Mouse (Mus musculus): ENCODE measurements around the gene Zfp873. TPM values are rescaled to one million over a fixed set of nuclear protein-coding genes. Genes with fewer than 3 reads are reported as not detected.
"Not testable (repeated sequence)": the region's sequence is repeated elsewhere in the genome, so short reads cannot be mapped to it uniquely, and the experiment has no call there.

Gene Zfp873
- polyA plus RNA-seq (2014; fragmentation: Nextera tagmentation; extraction: Ambion mirVana), result 16.7 and 17.1 TPM in 2 replicates

- WGBS, result 9% methylated on average over 35 of the region's 35 CpGs
- peak within 1 kb of the TSS; percentile 57 for H3K4me3 ChIP-seq (ENCODE audit: low read depth, low read length)
- H3K9ac ChIP-seq (ENCODE audit: low read length), result peak within 1 kb of the TSS; percentile 90
- DNase-seq (ENCODE audit: low spot score) (peak; percentile 93), ATAC-seq (replicated peaks; ENCODE audit: low FRiP score) (peak; percentile 100)
- H3K9me3 ChIP-seq (ENCODE audit: control insufficient read depth, low read length), result peaks cover 29% of the 10 kb centered on the region
- H3K4me1 ChIP-seq (replicated peaks; ENCODE audit: control insufficient read depth, insufficient read depth, low read length), result no peaks in the 10 kb centered on the region
- H3K36me3 ChIP-seq (ENCODE audit: control insufficient read depth, insufficient read depth, low read length), result peaks cover 4% of the 10 kb centered on the region; the same call in 1 of the 2 replicates
- no peaks in the 10 kb centered on the region for H3K27me3 ChIP-seq (ENCODE audit: control insufficient read depth, insufficient read depth, low read length)
- peak within 1 kb of the TSS; percentile 90 for H3K27ac ChIP-seq (ENCODE audit: low read depth, low read length)
- peak within 1 kb of the TSS; percentile 46 for H3K4me2 ChIP-seq (ENCODE audit: low read depth, low read length, severe bottlenecking)
These were observed at the start of gene Zfp873 for GRCm38 (mm10) chr10:82047597-82048459. Gene Zfp873 (plus strand): TSS chr10:82048123.

GRCm38 (mm10) chr10:82003209-82003608 is 44.7 kb upstream of the Zfp873 start:
- not testable (repeated sequence) for H3K27me3 ChIP-seq (ENCODE audit: control insufficient read depth, insufficient read depth, low read length); DNase-seq (ENCODE audit: low spot score); H3K4me3 ChIP-seq (ENCODE audit: low read depth, low read length); H3K9me3 ChIP-seq (ENCODE audit: control insufficient read depth, low read length); H3K4me2 ChIP-seq (ENCODE audit: low read depth, low read length, severe bottlenecking); H3K27ac ChIP-seq (ENCODE audit: low read depth, low read length); ATAC-seq (replicated peaks; ENCODE audit: low FRiP score); H3K36me3 ChIP-seq (ENCODE audit: control insufficient read depth, insufficient read depth, low read length); H3K9ac ChIP-seq (ENCODE audit: low read length); H3K4me1 ChIP-seq (replicated peaks; ENCODE audit: control insufficient read depth, insufficient read depth, low read length)
- 96% methylated on average over 1 of the region's 1 CpGs for WGBS

GRCm38 (mm10) chr10:82004822-82005221 is 43.1 kb upstream of the Zfp873 start:
- not testable (repeated sequence) for H3K4me2 ChIP-seq (ENCODE audit: low read depth, low read length, severe bottlenecking); H3K4me1 ChIP-seq (replicated peaks; ENCODE audit: control insufficient read depth, insufficient read depth, low read length); H3K9me3 ChIP-seq (ENCODE audit: control insufficient read depth, low read length); H3K27me3 ChIP-seq (ENCODE audit: control insufficient read depth, insufficient read depth, low read length); H3K36me3 ChIP-seq (ENCODE audit: control insufficient read depth, insufficient read depth, low read length); H3K27ac ChIP-seq (ENCODE audit: low read depth, low read length); ATAC-seq (replicated peaks; ENCODE audit: low FRiP score); DNase-seq (ENCODE audit: low spot score); H3K4me3 ChIP-seq (ENCODE audit: low read depth, low read length); H3K9ac ChIP-seq (ENCODE audit: low read length)
- WGBS, result 27% methylated on average over 1 of the region's 2 CpGs

GRCm38 (mm10) chr10:82042191-82042590 is 5.7 kb upstream of the Zfp873 start:
- Histone ChIP-seq H3K4me1 (replicated peaks; ENCODE audit: control insufficient read depth, insufficient read depth, low read length) (no peaks in the 10 kb centered on the region), H3K9me3 (ENCODE audit: control insufficient read depth, low read length) (peaks cover 4% of the 10 kb centered on the region; the same call in 1 of the 2 replicates), H3K36me3 (ENCODE audit: control insufficient read depth, insufficient read depth, low read length) (no peaks in the 10 kb centered on the region), H3K4me2 (ENCODE audit: low read depth, low read length, severe bottlenecking) (no peak overlapping the region), H3K4me3 (ENCODE audit: low read depth, low read length) (no peak overlapping the region), H3K27me3 (ENCODE audit: control insufficient read depth, insufficient read depth, low read length) (no peaks in the 10 kb centered on the region), H3K9ac (ENCODE audit: low read length) (no peak overlapping the region), H3K27ac (ENCODE audit: low read depth, low read length) (no peak overlapping the region)
- DNase-seq (ENCODE audit: low spot score), result no peak
- ATAC-seq (replicated peaks; ENCODE audit: low FRiP score), result no peak
- whole genome bisulfite sequencing, result 63% methylated on average over 2 of the region's 2 CpGs

- H3K36me3 ChIP-seq (ENCODE audit: control insufficient read depth, insufficient read depth, low read length), result 0 out of 2 replicates have a peak, but pooled peaks cover 2% of the 10 kb centered on the region
- WGBS, result 85% methylated on average over 3 of the region's 3 CpGs
- H3K9me3 ChIP-seq (ENCODE audit: control insufficient read depth, low read length), result peaks cover 17% of the 10 kb centered on the region; the same call in 1 of the 2 replicates
These were observed 1.3 kb upstream of the Zfp873 start for GRCm38 (mm10) chr10:82046603-82047002.

GRCm38 (mm10) chr10:82048460-82048804 is 509 bp downstream of the Zfp873 start:
- not testable (repeated sequence) for DNase-seq (ENCODE audit: low spot score); H3K36me3 ChIP-seq (ENCODE audit: control insufficient read depth, insufficient read depth, low read length); H3K27me3 ChIP-seq (ENCODE audit: control insufficient read depth, insufficient read depth, low read length); H3K4me1 ChIP-seq (replicated peaks; ENCODE audit: control insufficient read depth, insufficient read depth, low read length); ATAC-seq (replicated peaks; ENCODE audit: low FRiP score)
- Histone ChIP-seq H3K4me3 (ENCODE audit: low read depth, low read length) (peak overlapping the region; percentile 57), H3K4me2 (ENCODE audit: low read depth, low read length, severe bottlenecking) (peak overlapping the region; percentile 46), H3K9me3 (ENCODE audit: control insufficient read depth, low read length) (peaks cover 35% of the 10 kb centered on the region), H3K27ac (ENCODE audit: low read depth, low read length) (peak overlapping the region; percentile 90), H3K9ac (ENCODE audit: low read length) (peak overlapping the region; percentile 90)
- WGBS, result 29% methylated on average over 10 of the region's 10 CpGs

More at GRCm38 (mm10) chr10:82046603-82047002, 1.3 kb upstream of the Zfp873 start:
- H3K9ac ChIP-seq (ENCODE audit: low read length), result no peak overlapping the region
- ATAC-seq (replicated peaks; ENCODE audit: low FRiP score) (no peak), DNase-seq (ENCODE audit: low spot score) (no peak)
- no peak overlapping the region for H3K4me2 ChIP-seq (ENCODE audit: low read depth, low read length, severe bottlenecking)
- H3K4me3 ChIP-seq (ENCODE audit: low read depth, low read length), result no peak overlapping the region
- H3K4me1 ChIP-seq (replicated peaks; ENCODE audit: control insufficient read depth, insufficient read depth, low read length), result no peaks in the 10 kb centered on the region
- no peaks in the 10 kb centered on the region for H3K27me3 ChIP-seq (ENCODE audit: control insufficient read depth, insufficient read depth, low read length)
- H3K27ac ChIP-seq (ENCODE audit: low read depth, low read length), result no peak overlapping the region

- Histone ChIP-seq H3K4me2 (ENCODE audit: low read depth, low read length, severe bottlenecking) (peak within 1 kb of the TSS; percentile 34), H3K4me3 (ENCODE audit: low read depth, low read length) (peak within 1 kb of the TSS; percentile 39), H3K27ac (ENCODE audit: low read depth, low read length) (0 out of 2 replicates have a peak within 1 kb of the TSS, but pooled peaks have one; percentile 53), H3K9ac (ENCODE audit: low read length) (peak within 1 kb of the TSS; percentile 48; the same call in 1 of the 2 replicates)
- not testable (repeated sequence) for H3K4me1 ChIP-seq (replicated peaks; ENCODE audit: control insufficient read depth, insufficient read depth, low read length); H3K27me3 ChIP-seq (ENCODE audit: control insufficient read depth, insufficient read depth, low read length); H3K9me3 ChIP-seq (ENCODE audit: control insufficient read depth, low read length); H3K36me3 ChIP-seq (ENCODE audit: control insufficient read depth, insufficient read depth, low read length)
- ATAC-seq (replicated peaks; ENCODE audit: low FRiP score), result peak; percentile 99
- 18% methylated on average over 42 of the region's 42 CpGs for WGBS
- DNase-seq (ENCODE audit: low spot score), result peak; percentile 77
These were observed 35.1 kb downstream of the Zfp873 start, which contains the start of gene BC024063 for GRCm38 (mm10) chr10:82082728-82083621. Gene BC024063 (plus strand): TSS chr10:82083353.

- not testable (repeated sequence) for H3K27me3 ChIP-seq (ENCODE audit: control insufficient read depth, insufficient read depth, low read length); H3K27ac ChIP-seq (ENCODE audit: low read depth, low read length); H3K36me3 ChIP-seq (ENCODE audit: control insufficient read depth, insufficient read depth, low read length); H3K4me1 ChIP-seq (replicated peaks; ENCODE audit: control insufficient read depth, insufficient read depth, low read length); H3K9me3 ChIP-seq (ENCODE audit: control insufficient read depth, low read length); DNase-seq (ENCODE audit: low spot score)
- Histone ChIP-seq H3K4me3 (ENCODE audit: low read depth, low read length) (peak overlapping the region; percentile 39), H3K4me2 (ENCODE audit: low read depth, low read length, severe bottlenecking) (peak overlapping the region; percentile 34), H3K9ac (ENCODE audit: low read length) (peak overlapping the region; percentile 48; the same call in 1 of the 2 replicates)
- ATAC-seq (replicated peaks; ENCODE audit: low FRiP score), result peak; percentile 28; the same call in 1 of the 2 replicates
- WGBS, result 28% methylated on average over 13 of the region's 14 CpGs
These were observed 35.7 kb downstream of the Zfp873 start for GRCm38 (mm10) chr10:82083622-82083971.
